Mouse (Mus musculus) ES-CJ7 (cell line): ENCODE data around the gene Trcg1.

ENCODE experiments used
- DNase-seq: peaks from one replicate; pipeline ENCODE4 v3.0.0; 2011; ENCODE audit warnings: low read depth, low spot score

Gene Trcg1

DNA sequence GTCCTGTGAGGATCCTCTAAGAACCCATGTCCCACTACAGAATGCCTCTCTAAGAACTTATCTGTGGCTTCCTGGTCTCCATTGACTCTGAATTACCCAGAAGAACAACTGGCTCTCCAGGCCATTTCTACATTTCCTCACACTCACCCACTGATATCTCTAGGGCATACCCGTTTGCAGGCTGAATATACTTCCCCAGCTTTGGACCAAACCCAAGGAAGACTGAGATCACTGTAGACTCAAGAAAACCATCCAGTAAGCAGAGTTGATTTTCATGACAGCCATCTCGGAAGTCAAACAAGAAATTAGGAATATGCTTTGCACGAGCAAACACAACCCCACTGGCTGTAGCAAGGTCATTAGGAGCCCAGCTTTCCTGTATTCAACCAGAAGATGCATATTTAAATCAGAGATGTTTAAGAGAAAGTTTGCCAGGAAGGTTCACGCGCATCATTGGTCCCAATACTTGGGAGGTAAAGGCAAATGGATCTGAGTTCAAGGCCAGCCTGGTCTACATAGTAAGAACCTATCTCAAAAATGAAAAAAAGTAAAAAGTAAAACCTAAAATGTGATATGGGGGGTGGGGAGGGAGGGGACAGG lies 3.9 kb upstream of the Trcg1 start:
- no peak for DNase-seq

DNA sequence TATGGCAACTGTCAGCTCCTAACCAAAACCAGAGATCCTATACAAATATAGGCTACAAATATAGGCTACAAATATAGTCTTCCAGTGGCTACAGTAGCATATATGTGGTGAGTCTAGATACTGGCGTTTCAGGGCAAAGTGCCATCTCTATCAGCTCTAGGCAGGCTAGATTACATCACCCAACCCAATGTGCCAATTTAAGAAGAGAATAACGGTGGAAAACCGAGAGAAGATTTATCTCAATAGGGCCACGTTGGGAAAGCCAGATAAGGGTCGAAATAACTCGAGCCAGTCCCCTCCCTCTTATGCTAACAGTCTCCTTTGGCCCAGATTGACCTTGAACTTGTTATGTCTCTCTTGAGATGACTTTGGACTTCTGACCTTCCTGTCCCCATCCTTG lies 3.2 kb upstream of the Trcg1 start:
- DNase-seq, result no peak

DNA sequence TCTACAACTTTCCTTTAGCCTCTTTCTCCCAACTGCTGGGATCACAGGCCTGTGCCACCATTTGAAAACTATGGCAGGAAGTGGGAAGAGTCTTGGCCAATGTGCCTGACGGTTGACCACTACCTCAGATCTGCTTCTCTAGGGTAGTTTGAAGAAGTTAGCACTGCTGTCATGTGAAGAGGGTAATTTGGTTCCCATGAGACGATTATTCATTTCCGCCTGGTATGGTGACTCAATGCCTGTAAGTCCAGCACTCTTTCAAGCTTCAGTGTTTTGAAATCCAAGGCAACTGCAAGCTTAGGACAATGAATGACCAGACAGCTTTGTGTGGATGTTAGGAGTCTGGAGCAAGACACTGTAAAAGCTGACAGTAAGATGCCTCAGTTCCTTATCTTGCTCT lies 2.6 kb upstream of the Trcg1 start:
- no peak for DNase-seq

DNA sequence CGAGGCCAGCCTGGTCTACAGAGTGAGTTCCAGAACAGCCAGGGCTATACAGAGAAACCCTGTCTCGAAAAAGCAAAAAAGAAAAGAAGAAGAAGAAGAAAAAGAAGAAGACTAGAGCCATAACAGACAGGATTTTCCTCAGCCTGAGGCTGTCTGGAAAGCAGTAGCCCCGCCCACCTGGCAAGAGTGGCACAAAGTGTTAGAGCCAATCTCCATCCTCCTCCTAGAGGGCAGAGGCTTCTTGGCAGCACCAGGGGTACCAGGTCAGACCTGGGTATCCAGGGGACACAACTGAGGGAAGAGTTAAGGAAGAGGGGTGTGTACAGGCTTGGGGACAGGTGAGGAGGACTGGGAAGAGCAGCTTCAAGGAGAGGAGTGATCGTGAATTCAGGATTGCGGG lies 1.3 kb downstream of the Trcg1 start:
- no peak for DNase-seq

- no peak for DNase-seq
Observed at GRCm38 (mm10) chr9:57238220-57238619, 1.9 kb downstream of the Trcg1 start.

GRCm38 (mm10) chr9:57241111-57241510 lies 4.8 kb downstream of the Trcg1 start:
- DNase-seq, result no peak

DNA sequence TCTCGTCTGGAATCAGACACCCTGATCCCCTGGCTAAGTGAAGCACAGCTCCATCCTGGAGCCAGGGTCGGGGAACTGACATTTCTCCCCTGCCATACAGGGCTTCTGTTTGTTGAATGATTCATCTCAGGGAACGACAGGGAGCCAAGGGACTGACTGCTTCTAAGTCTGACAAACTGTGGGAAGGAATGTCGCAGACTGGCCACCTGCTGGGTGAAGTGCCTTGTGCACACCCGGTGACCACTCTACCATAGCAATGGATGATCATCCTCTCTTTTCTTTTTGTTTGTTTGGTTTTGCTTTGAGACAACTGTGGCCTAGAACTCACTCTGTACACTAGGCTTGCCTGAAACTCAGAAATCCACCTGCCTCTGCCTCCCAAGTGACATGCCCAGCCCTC lies 6.6 kb downstream of the Trcg1 start:
- peak; percentile 33 for DNase-seq

DNA sequence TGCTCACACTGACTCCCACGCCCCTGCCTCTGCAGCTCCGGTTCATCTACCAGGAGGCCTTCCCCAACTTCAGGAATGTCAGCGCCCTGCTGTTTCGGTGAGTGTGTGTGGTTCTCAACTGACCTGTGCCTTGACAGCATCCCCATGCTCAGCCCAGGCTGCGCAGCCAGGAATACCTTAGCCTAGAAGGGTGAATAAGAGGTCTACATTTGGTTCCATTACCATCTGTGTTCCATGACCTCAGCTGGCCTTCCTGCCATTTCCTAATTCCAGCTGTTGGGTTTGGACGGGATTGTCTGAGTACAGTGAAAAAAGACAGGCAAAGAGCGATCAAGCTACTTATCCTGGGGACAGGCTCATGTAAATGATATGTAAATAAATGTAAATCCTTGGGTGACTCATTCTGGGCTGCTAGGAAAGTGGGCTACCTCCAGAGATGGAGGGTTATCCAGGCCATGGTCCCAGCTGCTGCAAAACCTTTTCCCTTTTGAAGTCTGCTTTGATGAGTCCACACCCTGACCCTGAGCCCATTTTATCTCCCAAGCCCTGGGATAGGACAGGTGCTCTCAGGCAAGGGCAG lies 7.8 kb downstream of the Trcg1 start:
- DNase-seq, result peak; percentile 71

DNA sequence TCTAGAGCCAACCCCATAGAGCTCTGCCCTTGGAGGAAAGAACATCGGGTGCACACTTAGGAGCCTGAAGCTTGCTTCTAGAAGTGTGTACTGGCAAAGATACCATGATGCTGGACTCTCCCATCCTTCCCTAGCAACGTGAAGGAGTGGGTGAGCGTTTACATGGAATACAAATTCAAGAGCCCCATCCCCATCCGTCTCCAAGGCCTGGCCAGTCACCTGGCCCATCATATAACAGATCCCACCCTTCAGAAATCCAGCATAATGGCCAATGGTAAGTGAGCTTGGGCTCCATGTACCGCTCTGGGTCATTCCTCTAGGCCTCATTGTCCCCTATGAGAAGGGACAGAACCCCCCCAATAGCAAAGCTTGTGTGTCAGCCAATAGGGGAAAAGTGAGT lies 10.1 kb downstream of the Trcg1 start:
- DNase-seq, result no peak

DNA sequence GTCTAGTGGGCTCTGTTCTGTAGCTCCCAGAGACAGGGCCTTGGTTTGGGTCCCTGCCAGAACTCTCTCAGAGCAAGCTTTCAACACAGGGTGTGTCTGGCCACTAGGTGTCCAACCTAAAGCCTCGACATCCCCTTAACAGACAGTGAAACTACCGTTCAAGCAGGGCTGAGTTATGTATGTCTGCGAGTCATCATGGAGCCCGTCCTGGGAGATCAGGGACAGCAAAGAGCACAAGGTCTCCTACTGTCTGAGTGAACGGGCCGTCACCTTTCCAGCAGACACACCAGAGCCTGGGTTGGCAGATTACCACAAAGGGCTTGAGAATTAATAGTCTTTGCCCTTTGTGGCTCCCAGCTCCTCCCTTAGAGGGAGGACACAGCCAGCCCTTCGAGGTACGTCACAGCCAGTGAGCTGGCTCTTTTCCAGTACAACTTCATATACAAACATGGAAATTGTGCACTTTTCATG lies 10.9 kb downstream of the Trcg1 start:
- no peak for DNase-seq

GRCm38 (mm10) chr9:57248030-57248942 lies 11.9 kb downstream of the Trcg1 start:
- no peak for DNase-seq

GRCm38 (mm10) chr9:57250026-57250425 lies 13.7 kb downstream of the Trcg1 start:
- DNase-seq, result no peak

GRCm38 (mm10) chr9:57251139-57251538 lies 14.8 kb downstream of the Trcg1 start:
- DNase-seq, result no peak

DNA sequence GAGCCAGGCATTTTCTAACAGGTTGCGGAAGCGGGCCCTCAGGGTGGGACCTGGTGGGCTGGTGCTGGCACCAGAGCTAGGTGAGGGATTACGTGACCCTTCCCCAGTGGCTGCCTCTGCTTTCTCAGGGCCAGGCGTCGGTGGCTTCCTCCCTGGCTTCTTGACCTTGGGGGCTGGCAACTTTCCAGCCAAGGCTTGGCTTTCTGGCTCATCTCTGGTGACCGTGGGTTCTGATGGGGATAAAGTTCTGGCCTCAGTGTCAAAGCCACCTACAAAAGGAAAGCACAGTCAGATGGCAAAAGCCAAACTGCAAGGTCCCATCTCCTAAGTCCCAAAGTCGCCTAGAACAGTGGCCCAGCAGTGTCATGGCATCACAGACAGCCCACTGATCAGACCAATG lies 17.7 kb downstream of the Trcg1 start:
- no peak for DNase-seq

GRCm38 (mm10) chr9:57254823-57255495 lies 18.6 kb downstream of the Trcg1 start:
- no peak for DNase-seq

GRCm38 (mm10) chr9:57256309-57256708 lies 20.0 kb downstream of the Trcg1 start:
- DNase-seq, result no peak

- DNase-seq, result no peak
Observed at GRCm38 (mm10) chr9:57256861-57257260, 20.5 kb downstream of the Trcg1 start.

- no peak for DNase-seq
Observed at GRCm38 (mm10) chr9:57257627-57258026, 21.3 kb downstream of the Trcg1 start.

DNA sequence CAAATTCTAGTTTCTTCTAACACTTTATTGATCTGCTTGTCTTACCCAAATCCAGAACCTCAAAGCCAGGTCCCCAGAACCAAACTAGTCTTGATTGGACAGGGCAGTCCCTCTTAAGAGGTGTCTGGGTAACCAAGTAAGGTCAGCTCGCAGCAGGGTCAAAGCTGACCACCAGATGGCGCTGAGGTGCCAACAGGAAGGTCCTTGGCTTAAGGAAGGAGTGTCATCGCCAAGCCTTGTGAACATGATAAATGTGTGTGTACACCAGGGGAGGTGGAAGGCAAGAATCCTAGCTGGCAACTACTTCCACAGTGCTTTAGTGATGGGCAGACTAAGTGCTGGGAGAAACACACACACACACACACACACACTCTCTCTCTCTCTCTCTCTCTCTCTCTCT lies 23.4 kb downstream of the Trcg1 start:
- DNase-seq, result peak; percentile 89

DNA sequence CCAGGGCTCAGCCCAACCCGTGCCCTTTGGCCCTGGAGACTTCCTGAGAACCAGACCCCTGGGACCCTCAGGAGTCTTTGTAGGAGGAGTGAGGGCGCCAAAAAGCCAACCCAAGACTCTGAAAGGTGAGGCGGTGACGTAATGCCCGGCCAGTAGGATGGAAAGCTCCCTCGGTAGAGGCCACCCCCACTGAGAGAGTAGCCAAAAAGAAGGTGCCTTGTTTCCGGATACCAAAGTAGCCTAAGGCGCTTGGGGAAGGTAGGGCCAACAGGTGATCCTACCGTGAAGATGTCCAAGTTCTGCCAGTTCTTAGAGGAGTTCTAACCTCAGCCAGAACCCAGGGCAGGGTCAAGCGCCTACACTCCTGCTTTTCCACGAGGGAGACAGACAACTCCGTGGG lies 24.6 kb downstream of the Trcg1 start:
- DNase-seq, result no peak

- DNase-seq, result no peak
Observed at GRCm38 (mm10) chr9:57261516-57261912, 25.2 kb downstream of the Trcg1 start.
